Mouse (Mus musculus): ENCODE measurements around the gene Cbr1. TPM values are rescaled to one million over a fixed set of nuclear protein-coding genes. Genes with fewer than 3 reads are reported as not detected.
"Not testable (repeated sequence)": the region's sequence is repeated elsewhere in the genome, so short reads cannot be mapped to it uniquely, and the experiment has no call there.

Gene Cbr1
- polyA plus RNA-seq, 1 experiment, result 35.7 TPM

GRCm38 (mm10) chr16:93609796-93610195 lies 4.1 kb downstream of the Cbr1 start:
- Histone ChIP-seq H3K4me1 (ENCODE audit: control insufficient read depth, insufficient read depth, low read length) (peaks cover 7% of the 10 kb centered on the region), H3K27me3 (ENCODE audit: control insufficient read depth, insufficient read depth, low read length) (no peaks in the 10 kb centered on the region), H3K4me3 (ENCODE audit: control insufficient read depth, low read depth, low read length) (no peak overlapping the region), H3K36me3 (ENCODE audit: control insufficient read depth, insufficient read depth, low read length) (no peaks in the 10 kb centered on the region), H3K27ac (ENCODE audit: control insufficient read depth, insufficient read depth, low read depth, low read length) (no peak overlapping the region)
- TF ChIP-seq CTCF (IDR thresholded peaks at IDR 0.05; ENCODE audit: control insufficient read depth, insufficient read depth, insufficient replicate concordance, low read depth, low read length), result no peak
- TF ChIP-seq POLR2A (IDR thresholded peaks at IDR 0.05; ENCODE audit: control insufficient read depth, low read depth, low read length), result no peak

GRCm38 (mm10) chr16:93610961-93611360 lies 5.3 kb downstream of the Cbr1 start:
- Histone ChIP-seq H3K27ac (ENCODE audit: control insufficient read depth, insufficient read depth, low read depth, low read length) (no peak overlapping the region), H3K4me1 (ENCODE audit: control insufficient read depth, insufficient read depth, low read length) (peaks cover 7% of the 10 kb centered on the region), H3K27me3 (ENCODE audit: control insufficient read depth, insufficient read depth, low read length) (no peaks in the 10 kb centered on the region), H3K36me3 (ENCODE audit: control insufficient read depth, insufficient read depth, low read length) (no peaks in the 10 kb centered on the region), H3K4me3 (ENCODE audit: control insufficient read depth, low read depth, low read length) (no peak overlapping the region)
- TF ChIP-seq CTCF (IDR thresholded peaks at IDR 0.05; ENCODE audit: control insufficient read depth, insufficient read depth, insufficient replicate concordance, low read depth, low read length), result no peak
- no peak for TF ChIP-seq POLR2A (IDR thresholded peaks at IDR 0.05; ENCODE audit: control insufficient read depth, low read depth, low read length)

- Histone ChIP-seq H3K27me3 (ENCODE audit: control insufficient read depth, insufficient read depth, low read length) (no peaks in the 10 kb centered on the region), H3K36me3 (ENCODE audit: control insufficient read depth, insufficient read depth, low read length) (no peaks in the 10 kb centered on the region), H3K4me1 (ENCODE audit: control insufficient read depth, insufficient read depth, low read length) (no peaks in the 10 kb centered on the region), H3K27ac (ENCODE audit: control insufficient read depth, insufficient read depth, low read depth, low read length) (no peak overlapping the region), H3K4me3 (ENCODE audit: control insufficient read depth, low read depth, low read length) (no peak overlapping the region)
- TF ChIP-seq CTCF (IDR thresholded peaks at IDR 0.05; ENCODE audit: control insufficient read depth, insufficient read depth, insufficient replicate concordance, low read depth, low read length) (peak; percentile 70; the same call in 1 of the 2 replicates), POLR2A (IDR thresholded peaks at IDR 0.05; ENCODE audit: control insufficient read depth, low read depth, low read length) (no peak)
Observed at GRCm38 (mm10) chr16:93615118-93615870, 9.6 kb downstream of the Cbr1 start.

GRCm38 (mm10) chr16:93623759-93624158 lies 18.1 kb downstream of the Cbr1 start:
- not testable (repeated sequence) for H3K4me1 ChIP-seq (ENCODE audit: control insufficient read depth, insufficient read depth, low read length); H3K27me3 ChIP-seq (ENCODE audit: control insufficient read depth, insufficient read depth, low read length); H3K36me3 ChIP-seq (ENCODE audit: control insufficient read depth, insufficient read depth, low read length); H3K4me3 ChIP-seq (ENCODE audit: control insufficient read depth, low read depth, low read length); H3K27ac ChIP-seq (ENCODE audit: control insufficient read depth, insufficient read depth, low read depth, low read length)

- Histone ChIP-seq H3K4me1 (ENCODE audit: control insufficient read depth, insufficient read depth, low read length) (peaks cover 3% of the 10 kb centered on the region; the same call in 1 of the 2 replicates), H3K27ac (ENCODE audit: control insufficient read depth, insufficient read depth, low read depth, low read length) (no peak overlapping the region), H3K36me3 (ENCODE audit: control insufficient read depth, insufficient read depth, low read length) (no peaks in the 10 kb centered on the region), H3K27me3 (ENCODE audit: control insufficient read depth, insufficient read depth, low read length) (no peaks in the 10 kb centered on the region), H3K4me3 (ENCODE audit: control insufficient read depth, low read depth, low read length) (no peak overlapping the region)
- TF ChIP-seq CTCF (IDR thresholded peaks at IDR 0.05; ENCODE audit: control insufficient read depth, insufficient read depth, insufficient replicate concordance, low read depth, low read length) (no peak), POLR2A (IDR thresholded peaks at IDR 0.05; ENCODE audit: control insufficient read depth, low read depth, low read length) (no peak)
Observed at GRCm38 (mm10) chr16:93624671-93625070, 19.0 kb downstream of the Cbr1 start.

- no peaks in the 10 kb centered on the region for H3K27me3 ChIP-seq (ENCODE audit: control insufficient read depth, insufficient read depth, low read length)
- no peak overlapping the region for H3K4me3 ChIP-seq (ENCODE audit: control insufficient read depth, low read depth, low read length)
- TF ChIP-seq POLR2A (IDR thresholded peaks at IDR 0.05; ENCODE audit: control insufficient read depth, low read depth, low read length), result no peak
- peak; percentile 34; the same call in 1 of the 2 replicates for TF ChIP-seq CTCF (IDR thresholded peaks at IDR 0.05; ENCODE audit: control insufficient read depth, insufficient read depth, insufficient replicate concordance, low read depth, low read length)
- H3K27ac ChIP-seq (ENCODE audit: control insufficient read depth, insufficient read depth, low read depth, low read length), result no peak overlapping the region
- H3K36me3 ChIP-seq (ENCODE audit: control insufficient read depth, insufficient read depth, low read length), result no peaks in the 10 kb centered on the region
- H3K4me1 ChIP-seq (ENCODE audit: control insufficient read depth, insufficient read depth, low read length), result peaks cover 3% of the 10 kb centered on the region; the same call in 1 of the 2 replicates
Observed at GRCm38 (mm10) chr16:93626745-93627144, 21.1 kb downstream of the Cbr1 start.

GRCm38 (mm10) chr16:93627761-93628400 lies 22.2 kb downstream of the Cbr1 start, which contains the start of gene Gm5678:
Gm5678 (plus strand) TSS chr16:93628097.
- Histone ChIP-seq H3K27ac (ENCODE audit: control insufficient read depth, insufficient read depth, low read depth, low read length) (no peak within 1 kb of the TSS), H3K4me1 (ENCODE audit: control insufficient read depth, insufficient read depth, low read length) (peaks cover 3% of the 10 kb centered on the region; the same call in 1 of the 2 replicates), H3K36me3 (ENCODE audit: control insufficient read depth, insufficient read depth, low read length) (no peaks in the 10 kb centered on the region), H3K27me3 (ENCODE audit: control insufficient read depth, insufficient read depth, low read length) (no peaks in the 10 kb centered on the region), H3K4me3 (ENCODE audit: control insufficient read depth, low read depth, low read length) (no peak within 1 kb of the TSS)
- no peak for TF ChIP-seq POLR2A (IDR thresholded peaks at IDR 0.05; ENCODE audit: control insufficient read depth, low read depth, low read length)
- TF ChIP-seq CTCF (IDR thresholded peaks at IDR 0.05; ENCODE audit: control insufficient read depth, insufficient read depth, insufficient replicate concordance, low read depth, low read length), result no peak

Measured in testis, adult 2 months (tissue).